Mouse (Mus musculus) layer of hippocampus, adult 2 months (tissue): Measurements from ENCODE around the gene Safb. TPM values are rescaled to one million over a fixed set of nuclear protein-coding genes. Genes with fewer than 3 reads are reported as not detected.
A peak's percentile ranks its signal among the peaks of the same experiment; 100 is the strongest.

ENCODE experiments used
- DNase-seq, 2 experiments: peaks; one replicate each; pipeline ENCODE4 v3.0.0; 2022; ENCODE audit warnings: low spot score in 2 of 2
- H3K27ac ChIP-seq: fragments of 200-600 bp; 2 replicates; pipeline ENCODE4 v1.8.1; 2022
- H3K4me3 ChIP-seq: fragments of 200-600 bp; 2 replicates; pipeline ENCODE4 v1.8.1; 2022; ENCODE audit warnings: mild to moderate bottlenecking
- CTCF ChIP-seq: fragments of 200-600 bp; conservative IDR thresholded peaks from 2 replicates; pipeline ENCODE4 v1.8.1; 2022; ENCODE audit warnings: antibody characterized with exemption, mild to moderate bottlenecking, moderate library complexity
- total RNA-seq, 2 experiments: library from RNA; stranded (reverse); gene quantifications; 2 replicates each; pipeline ENCODE4 v1.2.3; 2021

The Safb gene
- total RNA-seq, 2 experiments from 2014 or later = 162 to 193 TPM

- no peak overlapping the region for H3K4me3 ChIP-seq
Measured at GRCm38 (mm10) chr17:56567370-56567769, 17.3 kb upstream of the Safb start.

GRCm38 (mm10) chr17:56570287-56570686, 14.3 kb upstream of the Safb start:
- no peak for TF ChIP-seq CTCF
- no peak for DNase-seq
- peak overlapping the region; percentile 68 for H3K27ac ChIP-seq
- no peak overlapping the region for H3K4me3 ChIP-seq

More at GRCm38 (mm10) chr17:56567370-56567769, 17.3 kb upstream of the Safb start:
- no peak for TF ChIP-seq CTCF
- DNase-seq = no peak
- no peak overlapping the region for H3K27ac ChIP-seq

- DNase-seq = no peak
- no peak overlapping the region for H3K4me3 ChIP-seq
- no peak overlapping the region for H3K27ac ChIP-seq
- TF ChIP-seq CTCF = no peak
Measured at GRCm38 (mm10) chr17:56572154-56572553, 12.5 kb upstream of the Safb start.

GRCm38 (mm10) chr17:56572939-56573338, 11.7 kb upstream of the Safb start:
- no peak for TF ChIP-seq CTCF
- Histone ChIP-seq H3K27ac (no peak overlapping the region), H3K4me3 (no peak overlapping the region)
- no peak for DNase-seq

- no peak for TF ChIP-seq CTCF
- Histone ChIP-seq H3K4me3 (peak overlapping the region; percentile 99), H3K27ac (peak overlapping the region; percentile 98; the same call in 1 of the 2 replicates)
- DNase-seq = no peak
Measured at GRCm38 (mm10) chr17:56583071-56583470, 1.6 kb upstream of the Safb start.

- Histone ChIP-seq H3K4me3 (peak overlapping the region; percentile 99), H3K27ac (peak overlapping the region; percentile 98)
- TF ChIP-seq CTCF = no peak
- no peak for DNase-seq
Measured at GRCm38 (mm10) chr17:56583611-56584256, 891 bp upstream of the Safb start.

- peak overlapping the region; percentile 97 for H3K27ac ChIP-seq
- no peak for TF ChIP-seq CTCF
- peak in 1 of 2 experiments; percentile 36 for DNase-seq
- H3K4me3 ChIP-seq = peak overlapping the region; percentile 71
Measured at GRCm38 (mm10) chr17:56585171-56585821, 671 bp downstream of the Safb start.

- H3K4me3 ChIP-seq = no peak overlapping the region
- no peak for TF ChIP-seq CTCF
- DNase-seq = no peak
- no peak overlapping the region for H3K27ac ChIP-seq
Measured at GRCm38 (mm10) chr17:56587773-56588172, 3.1 kb downstream of the Safb start.

- Histone ChIP-seq H3K27ac (no peak overlapping the region), H3K4me3 (no peak overlapping the region)
- no peak for TF ChIP-seq CTCF
- DNase-seq = no peak
Measured at GRCm38 (mm10) chr17:56588921-56589320, 4.3 kb downstream of the Safb start.

- Histone ChIP-seq H3K4me3 (no peak overlapping the region), H3K27ac (no peak overlapping the region)
- no peak for DNase-seq
- TF ChIP-seq CTCF = no peak
Measured at GRCm38 (mm10) chr17:56592553-56592952, 7.9 kb downstream of the Safb start.

GRCm38 (mm10) chr17:56593527-56594271, 9.1 kb downstream of the Safb start:
- no peak overlapping the region for H3K4me3 ChIP-seq
- TF ChIP-seq CTCF = no peak
- no peak for DNase-seq
- peak overlapping the region; percentile 18; the same call in 1 of the 2 replicates for H3K27ac ChIP-seq

- Histone ChIP-seq H3K27ac (no peak overlapping the region), H3K4me3 (no peak overlapping the region)
- no peak for DNase-seq
- no peak for TF ChIP-seq CTCF
Measured at GRCm38 (mm10) chr17:56603186-56604069, 18.8 kb downstream of the Safb start.
